Mouse (Mus musculus) forebrain, embryonic 14.5 days (tissue): ENCODE measurements around the gene Nras. TPM values are rescaled to one million over a fixed set of nuclear protein-coding genes. Genes with fewer than 3 reads are reported as not detected.

ENCODE experiments used
- ATAC-seq: fragments of 200-750 bp; cut with Nextera tagmentation; 2 replicates; pipeline ENCODE4 v1.8.0; 2017; ENCODE audit warnings: mild to moderate bottlenecking, moderate library complexity
- DNase-seq: peaks from one replicate; pipeline ENCODE4 v3.0.0-alpha.2; 2015; ENCODE audit warnings: low spot score
- H3K27ac ChIP-seq: fragments of 300-500 bp; sonication (generic); 2 replicates; pipeline ENCODE4 v1.5.1; 2014; ENCODE audit warnings: low read depth, mild to moderate bottlenecking, control low read depth, low read length, moderate library complexity
- H3K27me3 ChIP-seq: fragments of 300-500 bp; sonication (generic); replicated peaks from 2 replicates; pipeline ENCODE4 v1.6.1; 2014; ENCODE audit warnings: low read length, control low read depth, mixed read lengths; ENCODE audit not compliant: control insufficient read depth, insufficient read depth
- H3K36me3 ChIP-seq: fragments of 300-500 bp; sonication (generic); 2 replicates; pipeline ENCODE4 v1.6.1; 2014; ENCODE audit warnings: low read length, control low read depth; ENCODE audit not compliant: control insufficient read depth, insufficient read depth
- H3K4me1 ChIP-seq: fragments of 300-500 bp; sonication (generic); 2 replicates; pipeline ENCODE4 v1.6.1; 2014; ENCODE audit warnings: antibody characterized with exemption, low read length, control low read depth; ENCODE audit not compliant: control insufficient read depth, insufficient read depth
- H3K4me2 ChIP-seq: fragments of 300-500 bp; sonication (generic); 2 replicates; pipeline ENCODE4 v1.6.1; 2014; ENCODE audit warnings: mild to moderate bottlenecking, control low read depth, low read length
- H3K4me3 ChIP-seq: fragments of 300-500 bp; sonication (generic); 2 replicates; pipeline ENCODE4 v1.5.1; 2014; ENCODE audit warnings: low read depth, low read length, control low read depth
- H3K9ac ChIP-seq: fragments of 300-500 bp; sonication (generic); 2 replicates; pipeline ENCODE4 v1.6.1; 2014; ENCODE audit warnings: mild to moderate bottlenecking, low read length, control low read depth, moderate library complexity
- H3K9me3 ChIP-seq: fragments of 300-500 bp; sonication (generic); replicated peaks from 2 replicates; pipeline ENCODE4 v1.6.1; 2016; ENCODE audit warnings: low read length, control low read depth, mixed read lengths; ENCODE audit not compliant: control insufficient read depth
- WGBS: fragments of 180-500 bp; shearing (Covaris S2); extraction: QIAGEN DNeasy Blood & Tissue Kit; methylation state at CpG from one replicate; pipeline ENCODE4 v1.1.7; 2014; 5-methylcytosine and 5-hydroxymethylcytosine counted together
- polyA plus RNA-seq: library from polyadenylated mRNA; unstranded; fragments of >200 nt; fragmentation: Nextera tagmentation; extraction: Ambion mirVana; gene quantifications from 2 replicates; pipeline ENCODE4 v1.2.1, GENCODE M21; 2014

Gene Nras
- 108 and 120 TPM in 2 replicates for polyA plus RNA-seq

DNA sequence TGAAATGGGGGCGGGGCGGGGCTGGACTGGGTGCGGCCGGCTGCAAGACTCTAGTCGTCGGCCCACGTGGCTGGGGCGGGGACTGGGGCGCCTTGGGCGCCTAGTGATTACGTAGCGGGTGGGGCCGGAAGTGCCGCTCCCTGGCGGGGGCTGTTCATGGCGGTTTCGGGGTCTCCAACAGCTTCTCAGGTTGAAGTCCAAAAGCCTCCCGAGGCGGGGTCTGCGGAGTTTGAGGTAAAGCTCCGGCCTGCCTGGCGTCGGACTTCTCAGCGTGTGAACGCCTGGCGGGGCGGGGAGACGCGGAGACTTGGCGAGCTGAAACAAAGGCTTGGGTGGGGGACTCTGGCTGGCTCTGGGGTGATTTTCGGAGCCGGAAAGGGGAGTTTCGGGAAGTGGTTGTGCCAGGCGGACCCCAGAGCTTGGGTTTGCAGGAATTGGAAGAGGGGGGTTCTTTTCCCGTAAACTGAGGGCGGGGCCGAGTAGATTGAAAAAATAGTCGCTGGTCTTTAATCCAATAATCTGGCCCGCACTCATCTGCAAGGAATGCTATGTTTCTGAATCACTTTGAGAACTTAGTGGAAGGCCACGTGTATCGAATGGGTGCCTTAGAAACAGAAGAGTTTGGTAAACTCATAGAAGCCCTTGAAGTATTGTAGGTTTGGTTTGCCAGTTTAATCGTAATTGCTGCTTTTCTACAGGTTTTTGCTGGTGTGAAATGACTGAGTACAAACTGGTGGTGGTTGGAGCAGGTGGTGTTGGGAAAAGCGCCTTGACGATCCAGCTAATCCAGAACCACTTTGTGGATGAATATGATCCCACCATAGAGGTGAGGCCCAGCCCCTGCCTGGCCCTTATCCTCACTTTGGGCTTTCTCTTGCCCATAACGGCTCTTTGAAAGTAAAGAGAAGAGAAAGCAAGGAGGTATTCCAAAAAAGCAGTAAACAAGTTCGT, at the start of gene Nras:
Gene Nras, plus strand, starts transcription at position 79 of the 951 bp plus-strand sequence.
- Histone ChIP-seq H3K9me3 (no peaks in the 10 kb centered on the region), H3K27me3 (no peaks in the 10 kb centered on the region), H3K9ac (peak within 1 kb of the TSS; percentile 89), H3K4me1 (peaks cover 7% of the 10 kb centered on the region; the same call in 1 of the 2 replicates), H3K4me2 (peak within 1 kb of the TSS; percentile 87), H3K36me3 (peaks cover 73% of the 10 kb centered on the region), H3K4me3 (peak within 1 kb of the TSS; percentile 74), H3K27ac (peak within 1 kb of the TSS; percentile 96)
- ATAC-seq, result peak; percentile 99
- DNase-seq, result peak; percentile 97
- WGBS, result 3% methylated on average over 46 of the region's 46 CpGs

DNA sequence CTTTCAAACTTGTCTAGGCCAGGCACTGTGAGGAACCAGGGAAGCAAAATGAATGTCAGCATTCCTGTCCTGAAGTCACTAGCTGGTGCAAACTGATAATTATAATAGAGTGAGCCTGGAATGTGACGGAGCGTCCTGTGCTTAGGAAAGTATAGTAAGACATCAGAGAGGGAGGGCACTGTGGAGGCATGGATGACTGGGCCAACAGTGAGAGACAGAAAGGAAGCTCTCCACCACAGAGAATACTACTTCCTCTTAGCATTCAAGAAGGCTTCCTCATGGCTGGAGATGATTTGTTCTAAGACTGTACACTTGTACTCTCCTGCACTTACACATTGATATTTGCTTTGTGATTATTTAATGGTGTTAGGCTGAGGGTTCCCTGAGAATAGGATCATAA, 40.7 kb upstream of the Nras start:
- Histone ChIP-seq H3K9ac (no peak overlapping the region), H3K9me3 (no peaks in the 10 kb centered on the region), H3K4me1 (peaks cover 7% of the 10 kb centered on the region), H3K36me3 (no peaks in the 10 kb centered on the region), H3K27me3 (no peaks in the 10 kb centered on the region), H3K4me3 (no peak overlapping the region), H3K27ac (no peak overlapping the region), H3K4me2 (no peak overlapping the region)
- no peak for DNase-seq
- ATAC-seq, result no peak
- WGBS, result 79% methylated on average over 2 of the region's 2 CpGs

DNA sequence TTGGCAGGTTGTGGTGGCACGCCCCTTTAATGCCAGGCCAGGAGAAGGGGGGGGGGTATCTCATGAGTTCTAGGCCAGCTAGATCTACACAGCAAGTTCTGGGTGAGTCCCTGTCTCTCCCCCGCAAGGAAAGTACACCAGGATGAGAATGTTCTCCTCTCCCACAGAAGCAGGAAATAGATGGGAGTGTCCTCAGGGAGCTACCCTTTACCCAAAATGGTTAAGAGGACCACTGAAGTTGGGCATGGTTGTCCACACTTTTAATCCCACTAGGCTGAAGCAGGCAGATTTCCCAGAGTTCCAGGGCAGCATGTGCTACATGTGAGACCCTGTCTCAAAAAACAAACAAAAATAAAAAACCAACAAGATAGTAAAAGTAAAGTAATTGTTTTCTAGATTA, 38.6 kb upstream of the Nras start:
- DNase-seq (no peak), ATAC-seq (no peak)
- peaks cover 8% of the 10 kb centered on the region for H3K4me1 ChIP-seq
- no peaks in the 10 kb centered on the region for H3K36me3 ChIP-seq
- H3K9ac ChIP-seq, result no peak overlapping the region
- no peak overlapping the region for H3K4me3 ChIP-seq
- H3K9me3 ChIP-seq, result no peaks in the 10 kb centered on the region
- 88% methylated on average over 2 of the region's 2 CpGs for WGBS
- no peak overlapping the region for H3K27ac ChIP-seq
- no peaks in the 10 kb centered on the region for H3K27me3 ChIP-seq
- peak overlapping the region; percentile 49 for H3K4me2 ChIP-seq

DNA sequence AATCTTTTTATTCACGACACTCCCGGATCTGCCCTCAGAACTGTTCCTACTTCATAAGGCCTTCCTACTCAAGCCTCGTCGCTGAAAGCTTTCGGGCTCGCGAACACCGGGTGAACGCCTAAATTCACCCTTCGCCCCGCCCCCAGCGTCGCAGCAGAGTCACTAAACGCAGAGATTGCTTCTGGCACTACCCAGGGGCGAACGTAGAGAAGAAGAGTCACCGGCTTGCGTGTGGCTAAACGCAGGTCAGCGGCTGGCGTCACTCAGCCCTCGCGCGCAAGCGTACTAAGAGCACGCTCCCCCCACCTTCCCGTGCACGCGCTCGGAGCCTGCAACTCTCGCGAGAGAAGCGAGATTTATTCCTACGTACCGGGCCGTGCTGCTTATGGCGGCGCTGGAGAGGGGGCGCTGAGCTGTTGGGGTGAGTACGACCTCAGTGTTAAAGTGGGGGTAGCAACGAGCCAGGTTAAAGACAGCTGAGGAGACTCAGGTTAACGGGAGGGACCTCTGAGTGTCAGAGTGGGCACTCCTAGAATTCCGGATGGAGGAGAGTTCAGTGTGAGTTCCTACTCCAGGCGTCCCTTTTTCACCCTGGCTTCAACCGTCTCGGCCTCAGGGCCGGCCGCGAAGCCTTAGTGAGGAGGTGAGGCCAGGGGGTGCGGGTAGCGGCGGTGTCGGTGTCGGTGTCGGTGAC, 37.7 kb upstream of the Nras start, which contains the start of gene Csde1:
Gene Csde1, plus strand, starts transcription at position 178 of the 694 bp plus-strand sequence.
- H3K4me1 ChIP-seq, result peaks cover 8% of the 10 kb centered on the region
- ATAC-seq, result peak; percentile 94
- DNase-seq, result peak; percentile 99
- peak within 1 kb of the TSS; percentile 77 for H3K4me3 ChIP-seq
- no peaks in the 10 kb centered on the region for H3K9me3 ChIP-seq
- H3K27me3 ChIP-seq, result no peaks in the 10 kb centered on the region
- peak within 1 kb of the TSS; percentile 97 for H3K9ac ChIP-seq
- H3K4me2 ChIP-seq, result peak within 1 kb of the TSS; percentile 77
- WGBS, result under 1% methylated on average over 55 of the region's 55 CpGs
- peak within 1 kb of the TSS; percentile 96 for H3K27ac ChIP-seq
- H3K36me3 ChIP-seq, result no peaks in the 10 kb centered on the region

DNA sequence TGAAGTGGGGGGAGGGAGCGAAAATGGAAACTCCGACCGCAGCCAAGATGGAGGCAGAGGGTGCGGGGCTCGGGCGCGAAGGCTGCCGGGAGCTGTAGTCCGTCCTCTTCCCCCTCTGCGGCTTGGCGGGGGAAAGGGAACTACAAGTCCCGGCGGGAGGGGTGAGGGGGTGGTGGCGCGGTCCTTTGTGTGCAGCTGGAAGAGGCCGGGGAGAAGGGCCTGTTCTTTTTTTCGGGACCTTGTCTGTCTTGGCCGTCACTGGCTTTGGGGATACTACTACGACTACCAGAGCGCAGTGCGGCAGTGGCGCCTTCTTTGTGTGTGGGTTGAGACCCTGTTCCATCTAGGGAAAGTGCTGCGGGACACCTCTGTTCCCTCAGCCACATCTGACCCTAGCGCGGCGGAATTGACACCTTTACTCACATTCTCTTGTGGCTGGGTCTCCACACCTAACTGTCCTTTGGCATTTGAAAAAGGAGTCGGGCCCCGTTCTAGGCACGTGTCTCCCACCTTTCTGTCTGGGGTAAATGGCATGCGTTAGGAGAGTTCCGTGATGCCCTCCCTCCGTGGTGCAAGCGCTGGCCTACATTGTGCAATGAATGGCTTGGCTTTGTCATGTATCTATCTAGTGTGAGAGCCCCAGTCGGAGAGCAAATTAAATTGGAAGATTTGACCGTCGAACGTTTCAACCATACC, 37.0 kb upstream of the Nras start:
- WGBS, result under 1% methylated on average over 31 of the region's 37 CpGs
- ATAC-seq, result peak; percentile 95

DNA sequence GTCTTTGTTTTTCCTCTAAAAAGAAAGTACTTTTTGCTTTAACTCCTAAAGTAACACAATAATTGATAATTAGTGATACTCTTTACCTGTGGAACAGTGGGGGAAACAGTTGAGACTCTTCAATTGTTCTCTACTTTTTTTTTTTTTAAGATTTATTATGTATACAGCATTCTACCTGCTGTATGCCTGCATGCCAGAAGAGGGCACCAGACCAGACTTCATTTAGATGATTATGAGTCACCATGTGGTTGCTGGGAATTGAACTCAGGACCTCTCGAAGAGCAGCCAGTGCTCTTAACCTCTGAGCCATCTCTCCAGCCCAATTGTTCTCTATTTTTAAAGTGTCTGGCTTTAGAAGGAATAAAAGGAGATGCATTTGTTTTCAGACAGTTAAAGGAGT, 31.9 kb upstream of the Nras start:
- WGBS, result 100% methylated on average over 1 of the region's 1 CpGs
- Histone ChIP-seq H3K4me2 (no peak overlapping the region), H3K27me3 (no peaks in the 10 kb centered on the region), H3K4me3 (no peak overlapping the region), H3K4me1 (peaks cover 8% of the 10 kb centered on the region), H3K27ac (no peak overlapping the region), H3K9me3 (no peaks in the 10 kb centered on the region), H3K36me3 (peaks cover 30% of the 10 kb centered on the region), H3K9ac (no peak overlapping the region)
- DNase-seq (peak; percentile 14), ATAC-seq (no peak)

More for the DNA sequence above, 37.0 kb upstream of the Nras start:
- Histone ChIP-seq H3K36me3 (no peaks in the 10 kb centered on the region), H3K9me3 (no peaks in the 10 kb centered on the region), H3K4me3 (peak overlapping the region; percentile 77), H3K27me3 (no peaks in the 10 kb centered on the region), H3K4me1 (peaks cover 8% of the 10 kb centered on the region), H3K4me2 (peak overlapping the region; percentile 77), H3K27ac (peak overlapping the region; percentile 96), H3K9ac (peak overlapping the region; percentile 97)
- peak; percentile 96 for DNase-seq

DNA sequence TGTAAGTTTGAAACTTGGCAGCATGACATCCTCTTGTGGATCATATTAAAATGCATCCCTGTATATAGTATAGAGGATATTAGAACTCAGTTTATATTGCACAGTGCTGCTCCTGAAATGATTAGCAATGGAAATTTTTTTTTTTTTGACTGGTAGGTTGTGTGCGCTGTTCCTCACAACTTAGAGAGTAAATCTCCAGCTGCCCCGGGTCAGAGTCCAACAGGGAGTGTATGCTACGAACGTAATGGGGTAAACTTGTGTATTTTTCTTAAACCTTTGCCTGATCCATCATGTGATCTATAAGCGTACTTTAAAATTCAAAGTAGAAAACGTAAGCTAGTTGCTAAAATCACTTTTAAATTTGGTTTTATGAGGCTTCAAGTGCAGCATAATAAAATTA, 17.8 kb upstream of the Nras start:
- 96% methylated on average over 6 of the region's 6 CpGs for WGBS
- H3K9me3 ChIP-seq, result no peaks in the 10 kb centered on the region

DNA sequence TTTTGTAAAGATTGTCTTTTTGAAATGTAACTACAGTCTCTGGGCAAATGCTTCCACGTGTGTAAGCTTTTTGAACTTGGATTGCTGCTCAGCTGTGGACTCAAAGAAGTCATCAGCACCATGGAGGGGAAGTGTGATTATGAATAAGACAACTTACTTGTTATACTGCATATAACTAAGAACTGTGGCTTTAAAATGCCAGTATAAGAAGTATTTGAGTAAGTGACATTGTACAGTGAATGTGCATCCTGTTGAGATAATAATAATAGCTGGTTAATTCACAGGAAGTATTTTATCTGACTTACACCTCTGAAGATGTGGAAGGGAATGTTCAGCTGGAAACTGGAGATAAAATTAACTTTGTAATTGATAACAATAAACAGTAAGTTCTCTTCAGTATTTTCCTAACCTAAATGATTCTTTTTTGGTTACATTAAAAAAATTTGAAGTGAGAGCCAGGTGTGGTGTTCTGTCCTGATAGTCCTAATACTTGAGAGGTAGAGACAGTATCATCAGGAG, 17.2 kb upstream of the Nras start:
- Histone ChIP-seq H3K9ac (no peak overlapping the region), H3K4me3 (no peak overlapping the region), H3K36me3 (peaks cover 72% of the 10 kb centered on the region), H3K4me2 (no peak overlapping the region), H3K9me3 (no peaks in the 10 kb centered on the region), H3K27ac (no peak overlapping the region), H3K4me1 (no peaks in the 10 kb centered on the region), H3K27me3 (no peaks in the 10 kb centered on the region)
- ATAC-seq, result no peak
- no peak for DNase-seq
- WGBS, result 81% methylated on average over 1 of the region's 1 CpGs

More for the DNA sequence above, 17.8 kb upstream of the Nras start:
- Histone ChIP-seq H3K27me3 (no peaks in the 10 kb centered on the region), H3K27ac (no peak overlapping the region), H3K4me2 (no peak overlapping the region), H3K9ac (no peak overlapping the region), H3K36me3 (peaks cover 68% of the 10 kb centered on the region), H3K4me1 (no peaks in the 10 kb centered on the region), H3K4me3 (no peak overlapping the region)
- ATAC-seq (no peak), DNase-seq (no peak)
